Mouse (Mus musculus): ENCODE data around the gene Dhcr24.

Dhcr24 gene

DNA sequence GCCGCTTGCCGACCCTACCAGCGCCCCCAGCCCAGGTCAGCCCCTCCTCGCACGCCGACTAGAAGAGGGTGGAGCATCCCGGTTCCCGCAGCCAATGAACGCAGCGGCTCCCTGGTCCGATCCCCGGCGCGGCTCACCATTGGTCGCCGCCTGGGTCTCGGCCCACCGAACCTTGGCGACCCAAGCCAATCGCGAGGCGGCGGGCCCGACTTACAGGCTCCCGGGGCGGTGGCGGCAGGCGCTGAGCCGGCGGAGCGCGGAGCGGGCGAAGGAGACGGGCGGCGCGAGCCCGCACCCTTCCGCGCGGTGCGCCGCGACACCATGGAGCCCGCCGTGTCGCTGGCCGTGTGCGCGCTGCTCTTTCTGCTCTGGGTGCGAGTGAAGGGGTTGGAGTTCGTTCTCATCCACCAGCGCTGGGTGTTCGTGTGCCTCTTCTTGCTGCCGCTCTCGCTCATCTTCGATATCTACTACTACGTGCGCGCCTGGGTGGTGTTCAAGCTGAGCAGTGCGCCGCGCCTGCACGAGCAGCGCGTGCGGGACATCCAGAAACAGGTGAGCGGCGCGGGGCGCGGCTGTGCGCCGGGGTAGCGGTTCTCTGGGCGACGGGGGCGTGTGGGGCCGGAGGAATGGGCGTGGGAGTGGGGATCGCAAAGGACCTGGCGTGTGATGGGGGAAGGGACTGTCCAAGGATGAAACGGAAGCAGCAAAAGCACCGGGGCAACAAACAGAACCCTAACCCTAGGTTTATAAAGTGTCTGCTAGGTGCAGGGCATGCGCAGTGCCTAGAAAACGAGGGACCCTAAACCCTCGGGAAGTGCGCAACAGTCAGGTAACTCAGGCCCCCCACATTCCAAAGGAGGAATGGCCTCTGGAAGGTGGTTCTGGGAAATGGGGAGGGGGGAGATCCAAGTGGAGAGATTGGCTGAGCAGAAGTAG, at the start of gene Dhcr24:
Dhcr24 (plus strand) TSS at position 193 of the 936 bp plus-strand sequence.
- DNase-seq, result peak; percentile 96 to 98

DNA sequence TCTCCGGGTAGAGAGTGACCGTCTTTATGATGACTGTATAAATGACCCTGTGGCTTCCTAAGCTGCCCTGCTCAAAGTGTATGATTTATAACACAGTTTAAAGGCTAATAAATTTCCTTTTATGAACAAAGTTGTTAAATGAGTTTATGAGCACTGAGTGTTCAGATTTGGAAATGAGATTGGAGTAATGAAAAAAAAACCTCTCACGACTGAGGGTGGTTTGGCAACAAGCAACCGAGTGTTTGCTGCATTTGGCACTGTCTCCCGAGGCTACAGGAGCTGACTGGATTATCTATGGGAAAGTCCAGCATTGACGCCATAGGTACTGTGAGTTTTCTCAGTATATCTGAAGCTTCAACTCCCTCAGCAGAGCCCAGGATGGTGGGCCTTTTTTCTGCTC, 46.2 kb upstream of the Dhcr24 start:
- DNase-seq, result no peak

DNA sequence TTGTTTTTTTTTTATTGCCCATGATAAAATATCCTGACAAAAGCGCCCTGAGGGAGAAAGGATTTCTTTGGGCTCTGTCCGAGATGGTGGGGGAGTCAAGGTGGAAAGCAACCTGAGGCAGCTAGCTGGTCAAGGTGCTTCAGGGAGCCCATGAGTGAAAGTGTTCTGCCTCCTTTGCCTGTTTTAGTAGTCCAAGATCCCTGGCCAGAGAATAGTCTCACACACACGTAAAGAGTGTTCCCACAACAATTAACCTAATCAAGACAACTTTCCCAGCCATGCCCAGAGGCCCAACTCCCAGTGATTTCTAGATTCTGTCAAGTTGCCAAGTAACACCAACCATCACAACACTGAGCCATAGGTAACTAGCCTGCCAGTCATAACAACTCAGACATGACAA, 38.3 kb upstream of the Dhcr24 start:
- DNase-seq, result no peak

DNA sequence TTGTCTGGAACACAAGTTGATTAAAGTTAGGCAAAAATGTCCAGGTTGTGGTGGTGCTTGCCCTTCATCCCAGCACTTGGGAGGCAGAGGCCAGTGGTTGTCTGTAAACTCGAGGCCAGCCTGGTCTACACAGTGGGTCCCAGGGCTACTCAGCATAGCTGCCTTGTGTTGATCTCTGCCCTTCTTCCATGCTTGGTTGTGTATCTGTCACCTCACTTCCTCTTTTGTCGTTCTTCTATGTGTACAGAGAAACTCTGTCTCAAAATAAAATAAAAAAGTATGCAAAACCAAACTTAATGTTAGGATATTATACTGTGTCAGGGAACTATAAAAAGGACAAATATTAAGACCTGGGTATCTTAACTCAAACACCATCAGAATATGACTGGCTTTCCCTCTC, 36.7 kb upstream of the Dhcr24 start:
- no peak for DNase-seq

DNA sequence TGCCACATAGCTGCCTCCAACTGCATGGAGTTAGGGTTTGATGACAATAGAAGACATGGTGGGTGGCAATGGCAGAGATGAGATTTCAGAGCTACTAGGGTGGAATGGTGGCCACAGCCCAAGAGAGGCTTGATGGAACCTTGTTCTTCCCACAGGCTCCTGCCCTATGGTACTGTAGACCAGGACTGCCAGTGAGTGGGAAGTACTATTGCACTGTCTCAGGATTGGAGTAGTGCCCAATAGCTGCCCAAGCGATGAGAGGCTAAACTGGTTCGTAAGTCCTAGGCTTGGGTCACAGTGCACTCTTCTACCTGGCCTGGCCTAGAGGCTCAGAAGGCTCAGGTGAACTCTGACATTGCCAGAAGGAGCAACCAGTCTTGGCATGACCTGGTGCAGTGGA, 35.8 kb upstream of the Dhcr24 start:
- no peak for DNase-seq

DNA sequence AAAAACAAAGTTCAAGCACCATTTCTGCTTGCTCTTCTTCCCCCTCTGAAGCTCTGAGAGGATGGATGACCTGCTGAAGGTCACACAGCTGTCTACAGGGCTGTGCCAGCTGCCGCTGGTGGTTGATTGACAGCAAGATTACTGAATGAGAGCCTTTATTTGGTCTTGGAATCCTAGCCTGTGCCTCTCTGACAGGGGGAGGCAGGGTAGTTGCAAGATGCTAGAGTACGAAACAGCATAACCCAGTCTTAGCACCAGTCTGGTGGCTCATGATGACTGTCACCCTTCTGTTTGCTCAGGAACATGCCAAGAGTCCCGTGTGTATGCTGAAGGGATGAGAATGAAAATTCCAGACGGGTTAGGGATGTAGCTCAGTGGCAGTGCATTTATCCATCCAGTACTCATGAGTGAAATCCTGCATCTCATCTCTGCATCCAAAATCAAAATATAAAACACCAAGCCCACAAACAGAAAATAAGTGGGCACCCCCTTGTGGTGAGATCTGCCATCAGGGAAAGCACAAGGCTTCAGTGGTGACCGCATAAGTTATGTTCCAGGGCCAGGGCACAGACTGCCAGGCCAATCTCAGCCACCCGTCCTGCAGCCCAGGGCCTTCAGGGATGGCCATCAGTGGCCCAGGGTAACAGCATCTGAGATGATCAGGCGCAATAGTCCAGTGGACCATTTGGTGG, 32.8 kb upstream of the Dhcr24 start:
- DNase-seq, result peak; percentile 51 to 62

DNA sequence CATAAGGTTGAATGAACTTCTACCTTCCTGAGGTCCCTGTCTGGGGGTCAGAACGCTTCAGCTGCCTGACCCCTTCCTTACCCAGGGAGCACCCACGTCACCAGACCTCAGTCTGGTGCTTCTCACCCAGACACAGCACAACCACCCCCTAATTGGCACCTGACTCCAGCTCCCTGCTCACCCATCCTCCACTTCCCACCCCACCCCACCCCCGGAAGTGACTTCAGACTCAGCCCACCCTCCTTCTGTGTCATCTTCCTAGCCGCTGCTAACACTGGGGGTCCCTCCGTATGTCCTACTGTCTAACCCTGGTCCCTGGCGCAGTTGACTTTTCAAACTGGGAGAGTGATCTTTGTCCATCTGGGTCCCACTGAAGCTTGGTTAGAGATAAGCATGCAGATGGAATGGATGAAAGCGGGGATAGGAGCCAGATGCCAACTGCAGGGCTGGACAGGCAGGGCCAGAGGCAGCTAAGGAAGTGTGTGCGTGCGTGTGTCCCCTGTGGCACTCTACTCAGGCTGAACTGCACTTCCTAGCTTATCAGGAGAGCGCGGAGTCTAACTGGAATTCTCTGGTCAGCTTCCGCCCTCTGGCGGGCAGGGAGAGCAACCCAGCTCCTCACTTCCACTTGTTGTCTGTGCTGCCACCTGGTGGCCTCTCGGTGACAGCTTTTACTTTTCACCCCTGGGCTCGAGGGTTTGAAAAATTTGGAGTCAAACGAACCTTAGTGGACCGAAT, 31.3 kb upstream of the Dhcr24 start:
- peak; percentile 96 to 97 for DNase-seq

DNA sequence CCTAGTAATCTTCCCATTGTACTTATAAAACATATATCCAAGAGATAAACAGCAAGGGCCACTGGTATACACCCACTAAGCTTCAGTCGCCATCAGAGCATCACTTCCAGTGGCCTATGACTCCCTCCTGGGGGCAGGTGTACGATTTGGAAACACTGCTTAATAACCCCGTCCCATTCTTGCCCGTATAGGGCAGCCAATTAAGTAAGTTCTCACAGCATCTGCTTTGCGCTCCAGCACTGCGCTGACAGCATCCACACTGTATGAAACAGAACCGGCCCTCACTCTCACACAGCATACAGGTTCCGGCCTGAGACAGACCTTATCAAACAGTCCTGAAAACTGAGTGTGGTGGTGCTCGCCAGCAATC, 30.7 kb upstream of the Dhcr24 start:
- DNase-seq, result no peak

DNA sequence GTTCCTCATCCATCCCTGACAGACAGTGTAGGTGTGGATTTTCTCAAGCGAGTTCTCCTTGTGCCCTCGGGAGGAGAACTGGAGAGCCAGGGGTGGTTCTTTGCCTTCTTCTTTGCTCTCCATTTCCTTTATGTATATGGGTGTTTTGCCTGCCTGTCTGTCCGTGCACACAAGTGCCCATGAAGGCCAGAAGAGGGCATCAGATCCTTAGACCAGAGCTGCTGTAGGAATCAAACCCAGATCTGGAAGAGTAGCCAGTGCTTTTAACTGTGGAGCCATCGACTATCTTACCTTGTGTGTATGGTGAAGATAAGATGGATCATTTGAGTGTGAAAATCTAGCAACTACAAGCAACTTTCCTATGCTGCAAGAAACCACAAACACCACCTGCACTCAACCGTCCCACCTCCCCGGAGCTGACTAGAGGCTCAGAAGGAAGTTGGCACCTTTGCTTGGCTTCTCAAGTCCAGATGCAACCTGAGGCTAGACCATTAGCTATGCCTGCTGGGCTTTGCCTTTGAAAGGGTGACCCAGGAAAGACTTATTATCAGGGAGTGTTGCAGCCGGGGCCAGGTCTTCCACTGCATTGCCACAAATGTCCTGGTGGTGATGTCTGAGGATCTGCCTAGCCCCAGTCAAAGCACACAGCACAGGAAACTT, 27.3 kb upstream of the Dhcr24 start:
- peak in 1 of 2 experiments; percentile 15 for DNase-seq

DNA sequence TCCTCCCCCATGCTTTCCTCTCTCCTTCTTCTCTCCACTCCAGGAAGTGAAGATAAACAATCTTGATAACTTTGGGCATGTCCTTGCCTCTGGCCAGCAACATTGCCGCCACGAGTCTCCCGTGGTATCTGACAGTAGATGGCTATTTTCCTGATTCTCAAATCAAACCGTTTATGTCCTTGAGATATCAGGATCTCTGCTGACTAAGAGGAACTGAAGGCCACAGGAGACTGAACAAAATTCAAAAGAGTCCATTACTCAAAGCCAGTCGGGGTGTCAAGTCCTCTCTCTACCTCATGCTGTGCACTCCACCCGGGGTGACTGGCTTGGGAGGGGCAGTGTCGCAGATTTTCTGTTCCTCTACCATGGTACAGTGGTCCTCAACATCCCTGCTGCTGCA, 26.6 kb upstream of the Dhcr24 start:
- no peak for DNase-seq

DNA sequence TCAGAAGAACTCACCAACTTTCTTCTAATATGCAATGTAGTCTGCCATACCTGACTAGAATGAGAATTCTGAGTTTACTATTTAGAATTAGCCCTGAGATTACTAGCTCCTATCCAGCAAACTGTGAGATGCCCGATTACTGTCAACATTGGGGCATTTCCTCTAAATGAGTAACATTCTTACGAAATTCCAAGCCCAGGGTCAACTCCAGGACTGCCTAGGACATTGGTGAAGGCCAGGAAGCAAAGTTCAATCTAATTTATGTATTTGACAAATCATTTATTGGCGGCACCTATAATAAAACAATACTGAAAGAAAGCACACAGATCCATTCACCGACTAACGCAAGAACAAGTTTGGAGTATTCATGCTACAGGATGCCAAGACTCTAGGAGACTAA, 21.1 kb upstream of the Dhcr24 start:
- no peak for DNase-seq

DNA sequence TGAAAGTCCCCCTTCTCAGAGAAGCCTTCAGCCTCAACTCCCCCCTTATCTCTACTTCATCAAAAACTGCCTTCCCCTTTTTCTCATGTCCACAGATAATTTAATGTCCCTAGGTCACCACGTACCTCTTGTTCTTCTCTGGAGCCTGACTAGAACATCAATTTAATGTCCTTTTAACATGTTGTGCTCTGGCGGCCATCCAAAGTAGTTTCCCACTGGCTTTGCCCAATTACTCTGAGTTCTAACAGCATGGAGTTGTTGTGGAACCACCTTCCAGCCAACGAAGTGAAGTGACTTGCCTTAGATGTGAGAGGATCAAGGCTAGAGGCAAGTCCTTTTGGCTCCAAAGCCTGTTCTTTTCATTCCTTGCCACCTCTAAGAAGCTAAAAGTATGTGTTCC, 19.3 kb upstream of the Dhcr24 start:
- no peak for DNase-seq

DNA sequence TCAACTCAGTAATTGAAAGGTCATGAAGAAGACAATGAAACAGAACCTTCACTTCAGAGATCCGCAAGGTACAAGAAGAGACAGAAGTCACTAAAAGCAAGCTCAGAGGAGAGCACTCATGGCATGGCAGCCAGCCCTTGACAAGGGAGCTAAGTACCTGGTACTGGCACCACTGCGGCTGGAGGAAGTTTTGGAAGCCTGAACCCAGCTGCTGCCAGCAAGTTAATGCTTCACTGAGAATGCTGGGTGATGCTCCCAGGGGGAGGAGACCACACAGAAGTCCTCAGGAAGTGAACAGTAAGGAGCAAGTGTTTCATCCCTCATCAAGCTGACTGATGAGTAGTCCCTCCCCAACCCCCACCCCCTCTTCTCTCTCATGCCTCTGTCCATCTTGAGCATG, 18.6 kb upstream of the Dhcr24 start:
- DNase-seq, result no peak

DNA sequence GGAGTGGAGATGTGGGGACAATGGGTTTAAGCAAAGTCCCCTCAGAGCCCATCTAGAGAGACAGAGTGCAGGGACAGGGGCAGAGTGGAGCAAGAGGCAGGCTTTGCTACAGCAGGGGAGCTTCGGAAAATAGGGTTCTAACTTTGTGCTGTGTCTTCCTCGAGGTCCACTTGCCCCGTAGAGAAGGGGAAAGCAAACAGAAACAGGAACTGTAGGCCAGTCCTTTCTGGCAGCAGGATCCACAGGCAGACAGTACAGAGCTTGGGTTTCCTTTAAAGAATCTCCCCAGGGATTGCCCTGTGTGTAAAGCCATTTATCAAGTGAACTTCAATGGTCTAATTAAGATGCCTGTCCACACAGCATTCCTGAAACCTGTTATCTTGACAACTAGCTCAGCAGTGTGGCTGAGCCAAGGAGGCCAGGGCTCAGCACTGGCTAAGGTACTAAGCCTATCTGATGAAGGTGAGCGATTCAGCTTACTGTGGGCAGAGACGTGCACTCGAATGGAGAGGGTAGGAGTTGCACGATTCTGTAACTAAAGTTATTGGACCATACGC, 14.9 kb upstream of the Dhcr24 start:
- no peak for DNase-seq

DNA sequence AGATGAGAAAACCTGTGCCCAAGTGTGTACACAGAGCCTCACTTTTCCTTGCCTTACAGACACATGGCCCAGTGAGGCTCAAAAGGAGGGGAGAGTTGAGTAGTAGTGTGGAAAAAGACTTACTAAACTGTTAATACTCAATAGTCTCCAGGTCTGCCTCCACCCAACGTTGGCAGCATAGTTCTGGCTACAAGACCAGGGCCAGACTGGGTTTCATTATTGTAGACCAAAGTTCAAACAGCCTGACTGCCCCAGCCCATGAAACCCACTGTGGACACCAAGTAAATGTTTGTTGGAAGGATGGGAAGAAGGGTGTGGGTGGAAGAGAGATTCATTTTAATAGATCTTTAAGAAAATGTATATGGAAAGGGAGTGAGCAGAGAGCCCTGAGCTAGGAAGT, 13.9 kb upstream of the Dhcr24 start:
- no peak for DNase-seq

DNA sequence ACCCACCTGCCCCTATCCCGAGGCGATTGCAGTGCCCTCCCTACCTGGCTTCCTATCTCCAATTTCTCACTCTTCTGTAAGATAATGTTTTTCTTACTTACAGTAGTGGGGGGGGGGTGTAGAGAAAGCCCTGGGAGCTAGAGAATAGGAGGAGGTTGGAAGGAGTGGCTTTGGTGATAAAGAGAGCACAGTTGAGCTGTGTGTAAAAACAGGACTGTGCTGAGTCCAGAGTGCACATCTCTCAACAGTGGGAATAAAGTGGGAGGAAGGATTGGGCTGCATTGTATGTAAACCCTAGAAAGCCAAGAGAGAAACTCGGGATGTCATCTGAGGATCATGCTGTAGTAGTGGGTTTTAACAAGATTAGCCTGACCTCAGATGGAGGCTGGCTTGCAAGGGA, 12.7 kb upstream of the Dhcr24 start:
- DNase-seq, result no peak

DNA sequence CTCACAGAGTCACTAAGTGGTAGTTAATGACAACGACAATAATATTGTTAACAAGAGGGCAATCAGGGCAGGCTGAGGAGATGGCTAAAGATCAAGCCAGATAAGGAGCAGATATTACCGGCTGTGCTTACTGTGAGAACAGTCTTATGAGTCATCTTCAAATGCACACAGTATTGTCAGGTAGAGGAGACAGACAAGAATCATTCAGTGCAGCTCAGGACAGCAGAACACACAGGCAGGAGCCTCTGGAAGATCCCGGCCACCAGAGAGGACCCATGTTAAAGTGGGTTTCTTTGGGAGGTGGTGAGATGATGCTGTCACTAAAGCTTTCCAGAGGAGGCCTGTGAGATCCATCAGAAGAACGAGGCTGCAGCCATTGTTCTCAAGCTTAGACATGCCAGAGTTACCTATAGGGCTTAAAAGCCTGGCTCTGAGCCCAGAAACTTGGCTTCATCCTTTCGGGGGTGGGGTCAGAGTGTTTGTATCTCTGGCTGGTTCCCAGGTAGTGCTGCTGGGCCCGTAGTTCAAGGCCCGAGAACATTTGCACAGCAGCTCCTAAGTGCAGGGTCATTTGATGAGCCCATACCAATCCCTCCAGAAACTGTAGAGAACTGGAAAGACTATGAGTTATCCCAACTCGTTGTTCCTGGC, 10.2 kb upstream of the Dhcr24 start:
- DNase-seq, result no peak

DNA sequence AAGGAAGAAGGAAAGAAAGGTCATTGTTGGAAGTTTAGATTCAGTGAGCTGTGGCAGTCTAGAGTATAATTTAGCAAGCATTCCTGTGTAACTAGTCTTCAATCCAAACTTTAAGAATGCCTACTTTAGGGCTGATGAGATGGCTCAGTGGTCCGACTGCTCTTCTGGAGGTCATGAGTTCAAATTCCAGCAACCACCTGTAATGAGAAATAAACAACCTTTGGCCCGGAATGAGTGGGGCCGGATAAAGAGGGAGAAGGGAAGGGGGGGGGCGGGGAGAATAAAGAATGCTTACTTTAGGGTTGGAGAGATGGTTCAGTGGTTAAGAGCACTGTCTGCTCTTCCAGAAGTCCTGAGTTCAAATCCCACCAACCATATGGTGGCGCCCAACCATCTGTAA, 3.6 kb upstream of the Dhcr24 start:
- no peak for DNase-seq

DNA sequence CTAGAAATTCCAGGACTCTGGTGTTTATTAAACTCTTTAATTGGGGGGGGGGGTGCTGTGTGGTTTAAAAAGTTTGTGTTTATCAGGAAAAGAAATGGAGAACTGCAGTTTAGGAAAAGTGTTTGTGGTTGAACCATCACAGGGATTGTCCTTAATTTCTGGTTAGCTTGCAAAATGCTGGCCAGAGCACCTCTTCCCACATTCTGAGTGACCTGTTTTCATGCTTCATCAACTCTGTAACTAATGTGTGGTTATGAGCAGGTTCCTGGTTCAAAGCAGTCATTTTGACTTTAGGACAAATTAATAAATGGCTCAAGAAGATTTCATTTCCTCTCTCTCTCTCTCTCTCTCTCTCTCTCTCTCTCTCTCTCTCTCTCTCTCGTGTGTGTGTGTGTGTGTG, 2.9 kb upstream of the Dhcr24 start:
- DNase-seq, result no peak

DNA sequence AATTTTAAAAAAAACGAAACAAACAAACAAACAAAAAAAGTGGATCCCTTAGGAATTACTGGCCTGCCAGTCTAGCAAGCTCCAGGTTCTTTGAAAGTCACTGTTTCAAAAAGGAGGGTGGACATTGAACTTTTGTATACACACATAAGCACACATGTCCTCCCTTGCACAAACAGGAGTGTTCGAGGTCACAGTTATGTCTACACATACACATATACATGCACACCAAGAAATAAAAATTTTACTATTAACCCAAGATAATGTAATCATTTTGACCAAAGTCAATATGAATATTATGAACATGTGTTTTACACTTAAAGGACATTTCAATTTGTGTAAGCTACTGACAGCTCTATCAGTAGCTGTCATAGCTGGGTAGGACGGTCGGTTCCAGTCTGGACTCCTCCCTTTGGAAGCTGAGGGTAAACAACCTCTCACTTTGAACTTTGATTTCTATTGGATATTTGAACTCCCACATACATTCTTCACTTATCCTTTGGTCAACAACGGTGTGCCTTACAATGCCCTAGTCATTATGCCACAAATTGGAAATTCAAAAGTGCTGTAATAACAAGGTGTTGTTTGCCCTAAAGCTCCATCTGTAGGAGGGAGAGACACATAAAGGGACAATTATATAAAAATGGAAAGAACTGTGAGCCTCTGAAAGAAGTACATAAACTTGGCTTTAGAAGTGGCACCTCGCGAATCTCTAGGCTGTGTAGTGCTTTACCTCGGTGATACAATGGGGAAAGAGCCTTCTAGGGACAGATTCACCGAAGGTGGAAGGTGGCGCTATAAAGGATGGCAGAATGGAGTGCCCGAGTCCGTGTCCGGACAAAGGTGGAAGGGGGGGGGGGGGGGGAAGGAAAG, 1.3 kb upstream of the Dhcr24 start:
- DNase-seq, result peak in 1 of 2 experiments; percentile 37

DNA sequence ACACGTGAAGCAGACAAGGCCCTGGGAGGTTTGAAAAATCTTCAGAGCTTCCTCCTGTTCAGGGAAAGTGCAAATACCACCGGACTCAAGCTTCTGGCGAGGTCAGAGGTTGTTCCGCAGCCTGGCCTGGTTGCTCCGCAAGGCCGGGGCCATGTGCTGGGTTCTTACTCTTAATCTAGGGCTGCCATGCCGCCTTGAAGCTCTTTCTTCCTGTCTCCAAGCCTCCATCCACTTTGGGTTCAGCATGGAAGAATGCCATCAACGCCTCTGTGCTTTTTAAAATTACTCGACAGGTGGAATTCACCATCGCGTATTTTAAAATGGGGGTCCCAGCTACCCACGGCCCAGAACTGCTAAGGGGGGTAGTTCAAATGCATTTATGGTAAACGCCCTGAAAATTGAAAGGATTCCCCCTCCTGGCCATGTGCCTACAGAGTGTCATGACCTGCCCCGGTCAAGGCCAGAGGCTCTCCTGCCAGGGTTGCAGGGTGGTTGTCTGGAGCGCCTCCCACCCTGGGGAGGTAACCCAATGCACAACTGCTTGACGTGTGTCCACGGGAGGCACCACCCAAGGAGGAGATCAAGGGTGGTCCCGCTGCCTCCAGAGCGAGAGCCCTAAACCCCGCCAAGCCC, 509 bp upstream of the Dhcr24 start:
- DNase-seq, result no peak
